Mouse (Mus musculus) hindbrain, embryonic 14.5 days (tissue): ENCODE results near the gene Auts2. TPM values are rescaled to one million over a fixed set of nuclear protein-coding genes. Genes with fewer than 3 reads are reported as not detected.
A peak's percentile ranks its signal among the peaks of the same experiment; 100 is the strongest.

ENCODE experiments used
- ATAC-seq: fragments of 200-750 bp; cut with Nextera tagmentation; 2 replicates; pipeline ENCODE4 v1.8.0; 2017; ENCODE audit warnings: moderate number of reproducible peaks, mild to moderate bottlenecking, moderate TSS enrichment, moderate library complexity; ENCODE audit not compliant: low FRiP score
- DNase-seq: peaks from one replicate; pipeline ENCODE4 v3.0.0-alpha.2; 2015; ENCODE audit warnings: low spot score
- H3K27ac ChIP-seq: fragments of 300-500 bp; sonication (generic); 2 replicates; pipeline ENCODE4 v1.5.1; 2014; ENCODE audit warnings: mild to moderate bottlenecking, moderate library complexity
- H3K27me3 ChIP-seq: fragments of 300-500 bp; sonication (generic); 2 replicates; pipeline ENCODE4 v1.6.1; 2014; ENCODE audit warnings: mild to moderate bottlenecking, low read length, mixed read lengths; ENCODE audit not compliant: control insufficient read depth, insufficient read depth
- H3K36me3 ChIP-seq: fragments of 300-500 bp; sonication (generic); replicated peaks from 2 replicates; pipeline ENCODE4 v1.6.1; 2014; ENCODE audit not compliant: control insufficient read depth, insufficient read depth
- H3K4me1 ChIP-seq: fragments of 300-500 bp; sonication (generic); replicated peaks from 2 replicates; pipeline ENCODE4 v1.6.1; 2014; ENCODE audit warnings: antibody characterized with exemption, low read length, mixed read lengths; ENCODE audit not compliant: control insufficient read depth, insufficient read depth
- H3K4me2 ChIP-seq: fragments of 300-500 bp; sonication (generic); replicated peaks from 2 replicates; pipeline ENCODE4 v1.6.1; 2014; ENCODE audit warnings: mild to moderate bottlenecking, moderate library complexity
- H3K4me3 ChIP-seq: fragments of 300-500 bp; sonication (generic); replicated peaks from 2 replicates; pipeline ENCODE4 v1.5.1; 2014; ENCODE audit warnings: mild to moderate bottlenecking, low read length
- H3K9ac ChIP-seq: fragments of 300-500 bp; sonication (generic); 2 replicates; pipeline ENCODE4 v1.6.1; 2014
- H3K9me3 ChIP-seq: fragments of 300-500 bp; sonication (generic); 2 replicates; pipeline ENCODE4 v1.6.1; 2016; ENCODE audit warnings: low read length; ENCODE audit not compliant: control insufficient read depth
- WGBS: fragments of 180-500 bp; shearing (Covaris S2); extraction: QIAGEN DNeasy Blood & Tissue Kit; methylation state at CpG from one replicate; pipeline ENCODE4 v1.1.7; 2014; 5-methylcytosine and 5-hydroxymethylcytosine counted together
- polyA plus RNA-seq: library from polyadenylated mRNA; unstranded; fragments of >200 nt; fragmentation: Nextera tagmentation; extraction: Ambion mirVana; gene quantifications from 2 replicates; pipeline ENCODE4 v1.2.1, GENCODE M21; 2014

Auts2 gene
- polyA plus RNA-seq, 1 experiment from 2014 or later, result 61.8 TPM

DNA sequence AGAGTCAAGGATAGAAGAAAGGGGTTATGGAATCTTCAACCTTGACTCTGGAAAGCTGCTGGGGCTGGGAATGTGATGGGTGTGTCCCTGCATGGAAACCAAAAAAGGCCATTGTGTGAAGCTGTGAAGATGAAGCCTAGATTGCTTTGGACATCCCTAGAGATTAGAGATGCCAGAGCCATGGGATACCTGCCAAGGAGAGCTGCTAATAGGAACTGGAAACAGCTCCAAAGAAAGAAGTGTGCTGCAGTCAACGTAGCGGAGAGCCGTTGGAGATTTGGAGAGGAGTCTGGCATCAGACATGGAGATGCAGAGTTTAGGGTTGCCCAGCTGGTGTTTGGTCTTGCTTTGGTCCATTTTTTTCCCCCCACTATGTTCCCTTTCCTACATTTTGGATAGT, 656.5 kb downstream of the Auts2 start:
- 83% methylated on average over 3 of the region's 3 CpGs for WGBS
- no peaks in the 10 kb centered on the region for H3K9me3 ChIP-seq
- H3K4me2 ChIP-seq, result no peak overlapping the region
- H3K9ac ChIP-seq, result no peak overlapping the region
- no peak for DNase-seq
- no peak for ATAC-seq
- no peak overlapping the region for H3K27ac ChIP-seq
- no peak overlapping the region for H3K4me3 ChIP-seq
- H3K4me1 ChIP-seq, result no peaks in the 10 kb centered on the region
- H3K27me3 ChIP-seq, result no peaks in the 10 kb centered on the region
- no peaks in the 10 kb centered on the region for H3K36me3 ChIP-seq

DNA sequence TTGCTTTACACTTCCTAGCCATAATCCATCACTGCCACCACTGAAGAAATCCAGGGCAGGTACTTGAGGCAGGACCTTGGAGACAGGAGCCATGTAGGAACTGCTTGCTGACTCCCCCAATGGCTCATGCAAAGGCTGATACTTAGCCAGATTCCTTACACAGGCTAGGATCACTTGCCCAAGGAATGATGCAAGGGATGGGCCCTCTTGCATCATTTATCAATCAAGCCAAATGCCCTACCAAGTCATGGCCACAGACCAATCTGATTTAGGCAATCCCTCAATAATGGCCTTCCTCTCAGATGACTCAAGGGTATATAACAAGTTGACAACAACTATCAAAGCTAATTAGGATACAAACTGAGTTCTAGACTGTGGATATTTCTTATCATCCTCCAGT, 666.6 kb downstream of the Auts2 start:
- H3K27ac ChIP-seq, result no peak overlapping the region
- no peak overlapping the region for H3K4me3 ChIP-seq
- ATAC-seq (no peak), DNase-seq (no peak)
- peaks cover 3% of the 10 kb centered on the region; the same call in 1 of the 2 replicates for H3K4me1 ChIP-seq
- no peak overlapping the region for H3K4me2 ChIP-seq
- no peaks in the 10 kb centered on the region for H3K9me3 ChIP-seq
- no peaks in the 10 kb centered on the region for H3K36me3 ChIP-seq
- H3K9ac ChIP-seq, result no peak overlapping the region
- H3K27me3 ChIP-seq, result no peaks in the 10 kb centered on the region

DNA sequence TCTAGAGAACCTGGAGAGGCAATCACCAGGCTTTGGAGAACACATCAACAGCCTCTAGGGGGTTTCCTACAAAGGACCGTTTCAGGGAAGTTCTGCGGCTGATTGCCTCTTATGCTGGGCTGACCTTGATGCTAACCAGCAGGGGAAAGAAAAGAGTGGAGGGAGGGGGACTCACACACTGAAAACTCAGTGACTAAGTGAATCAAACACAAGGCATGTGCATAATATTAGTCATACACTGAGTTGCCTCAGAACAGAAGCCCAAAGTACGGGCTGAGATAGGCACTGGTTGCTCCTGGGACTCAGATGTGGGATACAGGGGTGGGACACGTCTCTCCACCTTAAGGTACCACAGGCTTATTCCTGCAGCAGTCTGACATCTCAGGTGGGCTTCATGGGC, 667.2 kb downstream of the Auts2 start:
- Histone ChIP-seq H3K4me2 (no peak overlapping the region), H3K9me3 (no peaks in the 10 kb centered on the region), H3K27me3 (no peaks in the 10 kb centered on the region), H3K4me1 (peaks cover 9% of the 10 kb centered on the region; the same call in 1 of the 2 replicates), H3K27ac (no peak overlapping the region), H3K4me3 (no peak overlapping the region), H3K9ac (no peak overlapping the region), H3K36me3 (no peaks in the 10 kb centered on the region)
- ATAC-seq (no peak), DNase-seq (no peak)
- WGBS, result 85% methylated on average over 4 of the region's 4 CpGs

DNA sequence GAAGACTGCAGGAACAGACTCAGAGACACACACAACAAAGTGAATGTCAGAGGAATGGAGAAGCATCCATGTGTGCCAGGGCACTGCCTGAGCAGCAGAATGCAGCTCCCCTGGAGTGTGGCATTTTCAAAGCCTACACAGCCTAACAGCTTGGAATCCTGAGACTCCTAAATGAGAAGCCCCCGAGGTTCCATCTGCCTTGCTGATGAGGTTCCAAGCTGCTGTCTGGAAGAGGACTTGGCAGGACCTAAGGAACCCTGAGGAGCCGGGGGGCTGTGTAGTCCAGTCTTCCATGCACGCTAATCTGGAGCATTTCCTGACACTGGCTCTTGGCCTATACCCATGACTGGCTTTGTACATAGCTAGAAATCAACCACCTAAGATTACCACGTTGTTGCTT, 670.0 kb downstream of the Auts2 start:
- ATAC-seq (no peak), DNase-seq (no peak)
- Histone ChIP-seq H3K4me1 (peaks cover 23% of the 10 kb centered on the region; the same call in 1 of the 2 replicates), H3K4me3 (no peak overlapping the region), H3K9ac (no peak overlapping the region), H3K4me2 (no peak overlapping the region), H3K27me3 (no peaks in the 10 kb centered on the region), H3K9me3 (no peaks in the 10 kb centered on the region), H3K27ac (no peak overlapping the region), H3K36me3 (no peaks in the 10 kb centered on the region)
- 64% methylated on average over 4 of the region's 4 CpGs for WGBS

DNA sequence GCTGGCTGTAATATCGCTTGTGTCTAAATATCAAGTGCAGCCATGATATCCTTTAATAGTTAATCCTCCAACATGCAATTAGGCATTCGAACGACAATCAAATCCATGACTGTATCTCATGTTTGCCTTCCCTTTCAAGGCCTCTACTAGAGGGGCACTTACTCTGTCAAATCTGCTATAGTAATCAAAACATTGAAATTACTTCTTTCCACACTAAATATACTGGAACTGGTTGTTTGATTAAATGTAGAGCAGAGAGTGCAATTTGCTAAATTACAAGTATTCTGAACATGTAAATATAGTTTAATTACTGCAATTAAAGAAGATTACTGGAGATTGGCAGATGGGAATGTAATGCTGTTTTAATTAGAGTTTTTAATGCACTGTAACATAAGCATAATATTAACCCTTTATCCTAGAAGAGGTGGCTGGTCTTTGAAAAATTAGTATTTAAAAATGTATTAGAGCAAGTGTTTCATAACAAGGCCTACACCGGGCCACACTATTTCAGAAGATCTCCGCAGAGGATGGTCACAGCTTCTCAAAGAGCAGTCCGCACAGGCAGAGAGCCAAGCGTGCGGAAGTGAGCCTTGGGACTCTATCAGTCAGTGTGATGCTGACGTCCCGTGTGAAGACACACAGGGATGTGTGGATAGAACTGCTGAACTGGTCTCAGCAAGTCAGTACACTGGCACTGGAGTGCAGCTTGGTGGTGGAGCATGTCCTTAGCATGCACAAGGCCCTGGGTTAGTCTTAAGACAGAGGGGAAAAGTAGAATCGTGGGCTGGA, 673.2 kb downstream of the Auts2 start:
- no peak overlapping the region for H3K4me3 ChIP-seq
- no peak overlapping the region for H3K4me2 ChIP-seq
- DNase-seq (no peak), ATAC-seq (no peak)
- no peaks in the 10 kb centered on the region for H3K36me3 ChIP-seq
- H3K9ac ChIP-seq, result no peak overlapping the region
- peaks cover 33% of the 10 kb centered on the region for H3K4me1 ChIP-seq
- WGBS, result 83% methylated on average over 11 of the region's 11 CpGs
- no peak overlapping the region for H3K27ac ChIP-seq
- H3K9me3 ChIP-seq, result no peaks in the 10 kb centered on the region
- no peaks in the 10 kb centered on the region for H3K27me3 ChIP-seq

DNA sequence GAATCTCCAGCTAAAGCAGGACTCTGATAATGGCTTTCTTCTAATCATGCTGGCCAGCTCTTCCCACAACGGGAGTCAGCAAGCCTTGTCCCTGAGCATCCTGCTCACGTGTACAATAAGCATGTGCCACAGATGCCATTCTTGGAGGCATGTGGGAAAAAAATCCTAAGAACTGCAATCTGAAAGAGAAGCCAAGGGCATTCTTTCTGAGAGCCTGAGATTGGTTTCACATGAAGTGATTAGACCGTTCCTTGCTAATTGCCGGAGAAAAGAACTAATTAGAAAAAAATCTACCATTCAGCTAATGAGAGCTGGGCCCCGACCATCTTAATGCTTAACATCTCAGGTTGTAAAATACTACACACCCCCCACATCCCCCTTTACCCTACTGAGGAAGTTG, 677.9 kb downstream of the Auts2 start:
- H3K9ac ChIP-seq, result no peak overlapping the region
- H3K36me3 ChIP-seq, result no peaks in the 10 kb centered on the region
- peaks cover 23% of the 10 kb centered on the region for H3K4me1 ChIP-seq
- no peak for DNase-seq
- H3K4me2 ChIP-seq, result no peak overlapping the region
- WGBS, result 54% methylated on average over 5 of the region's 5 CpGs
- ATAC-seq, result no peak
- H3K27ac ChIP-seq, result peak overlapping the region; percentile 15; the same call in 1 of the 2 replicates
- H3K9me3 ChIP-seq, result no peaks in the 10 kb centered on the region
- H3K4me3 ChIP-seq, result no peak overlapping the region
- no peaks in the 10 kb centered on the region for H3K27me3 ChIP-seq

DNA sequence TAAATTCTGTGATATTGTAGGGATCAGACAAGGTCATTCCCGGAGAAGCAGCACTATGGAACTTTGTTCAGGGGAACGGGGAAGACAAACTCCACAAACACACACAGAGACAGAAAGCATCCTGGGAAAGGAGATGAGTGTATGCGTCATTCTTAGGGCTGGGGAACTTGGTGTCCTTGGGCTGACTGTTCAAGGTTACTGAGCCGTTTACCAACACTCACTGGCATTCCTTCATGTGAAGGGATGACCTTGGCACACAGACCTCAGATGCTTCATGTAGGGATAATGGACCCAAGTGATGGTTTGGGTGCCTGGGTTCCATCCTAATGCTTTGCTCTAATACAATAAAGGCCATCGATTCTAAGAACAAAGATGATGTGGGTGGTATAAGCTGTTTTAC, 685.2 kb downstream of the Auts2 start:
- no peaks in the 10 kb centered on the region for H3K9me3 ChIP-seq
- H3K4me2 ChIP-seq, result no peak overlapping the region
- H3K27ac ChIP-seq, result no peak overlapping the region
- no peak for DNase-seq
- no peak overlapping the region for H3K4me3 ChIP-seq
- H3K36me3 ChIP-seq, result no peaks in the 10 kb centered on the region
- WGBS, result 86% methylated on average over 5 of the region's 5 CpGs
- ATAC-seq, result no peak
- no peak overlapping the region for H3K9ac ChIP-seq
- H3K27me3 ChIP-seq, result no peaks in the 10 kb centered on the region
- peaks cover 11% of the 10 kb centered on the region for H3K4me1 ChIP-seq

DNA sequence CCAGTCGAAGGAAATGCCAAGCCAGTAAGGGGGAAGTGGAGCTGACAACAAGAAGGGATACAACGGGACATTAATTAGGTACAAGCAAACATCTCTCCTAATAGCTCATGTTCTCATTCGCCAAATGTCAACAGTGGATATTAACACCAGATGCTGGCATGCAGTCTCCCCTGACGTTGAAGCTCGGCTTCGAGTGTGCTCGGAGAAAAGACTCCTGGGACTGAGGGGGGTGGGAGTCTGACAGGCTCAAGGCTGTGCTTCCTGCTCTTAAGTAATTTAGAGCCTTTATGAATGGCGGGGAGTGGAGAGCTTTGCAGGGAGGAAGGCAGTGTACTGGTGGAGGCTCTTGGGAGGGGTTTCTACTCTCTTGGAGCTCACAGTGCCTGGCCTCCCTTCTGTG, 687.8 kb downstream of the Auts2 start:
- Histone ChIP-seq H3K4me1 (peaks cover 34% of the 10 kb centered on the region), H3K27me3 (no peaks in the 10 kb centered on the region), H3K9ac (no peak overlapping the region), H3K4me3 (no peak overlapping the region), H3K27ac (peak overlapping the region; percentile 33; the same call in 1 of the 2 replicates), H3K4me2 (no peak overlapping the region), H3K9me3 (no peaks in the 10 kb centered on the region), H3K36me3 (no peaks in the 10 kb centered on the region)
- ATAC-seq (no peak), DNase-seq (no peak)
- WGBS, result 13% methylated on average over 8 of the region's 8 CpGs

DNA sequence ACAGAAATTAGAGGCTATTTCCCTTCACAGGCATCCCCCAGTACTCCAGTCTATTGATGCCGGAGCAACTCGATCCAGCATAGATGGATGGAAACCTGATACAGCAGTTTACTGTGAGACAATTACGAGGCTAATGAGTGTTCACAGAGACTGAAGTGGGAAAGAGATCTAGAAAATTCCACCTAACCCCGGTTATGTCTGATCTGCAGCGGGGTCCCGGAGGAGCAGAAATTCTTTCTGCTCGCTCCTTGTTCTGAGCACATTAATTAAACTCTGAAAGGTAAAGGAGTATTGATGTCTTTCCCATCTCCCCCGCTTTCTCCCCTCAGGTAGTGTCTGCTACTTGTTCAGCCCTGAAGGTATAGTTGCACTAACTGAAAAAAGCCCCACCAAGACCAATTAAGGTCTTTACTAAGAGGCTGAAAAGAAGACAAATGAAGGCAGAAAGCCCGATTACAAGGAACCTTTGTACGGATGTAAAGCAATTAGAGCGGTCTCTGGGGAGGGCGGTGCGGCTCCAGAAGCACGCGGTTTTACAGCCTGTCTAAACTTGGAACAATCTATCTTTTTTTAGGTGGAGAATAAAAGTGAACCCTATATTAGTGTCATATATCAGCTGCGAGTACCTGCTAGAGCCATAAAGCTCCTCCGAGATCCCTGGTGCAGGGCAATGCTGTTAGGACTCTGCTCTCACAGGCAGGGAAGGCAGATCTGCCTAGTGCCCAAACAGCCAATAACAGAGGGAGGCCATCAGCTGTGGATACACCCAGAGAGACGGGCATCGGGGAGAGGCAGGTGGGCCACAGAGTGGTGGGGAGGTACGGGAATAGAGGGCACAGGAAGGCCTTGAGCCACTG, 691.3 kb downstream of the Auts2 start:
- H3K4me1 ChIP-seq, result peaks cover 41% of the 10 kb centered on the region
- DNase-seq (no peak), ATAC-seq (peak; percentile 69; the same call in 1 of the 2 replicates)
- H3K9ac ChIP-seq, result no peak overlapping the region
- H3K4me3 ChIP-seq, result no peak overlapping the region
- peak overlapping the region; percentile 9; the same call in 1 of the 2 replicates for H3K4me2 ChIP-seq
- no peaks in the 10 kb centered on the region for H3K36me3 ChIP-seq
- H3K9me3 ChIP-seq, result no peaks in the 10 kb centered on the region
- H3K27me3 ChIP-seq, result no peaks in the 10 kb centered on the region
- WGBS, result 29% methylated on average over 20 of the region's 20 CpGs
- peak overlapping the region; percentile 51 for H3K27ac ChIP-seq
